Mouse (Mus musculus) limb, embryonic 12.5 days (tissue): ENCODE results near the gene Pard3. TPM values are rescaled to one million over a fixed set of nuclear protein-coding genes. Genes with fewer than 3 reads are reported as not detected.

Experiments used
- ATAC-seq: fragments of 200-750 bp; cut with Nextera tagmentation; 2 replicates; pipeline ENCODE4 v1.8.0; 2017; ENCODE audit warnings: low read depth, moderate TSS enrichment; ENCODE audit not compliant: insufficient number of reproducible peaks, insufficient read depth, low FRiP score, low TSS enrichment
- H3K27ac ChIP-seq: fragments of 300-500 bp; sonication (generic); 2 replicates; pipeline ENCODE4 v1.5.1; 2016; ENCODE audit warnings: mild to moderate bottlenecking, moderate library complexity
- H3K27me3 ChIP-seq: fragments of 300-500 bp; sonication (generic); 2 replicates; pipeline ENCODE4 v1.6.1; 2016; ENCODE audit warnings: mild to moderate bottlenecking, moderate library complexity
- H3K36me3 ChIP-seq: fragments of 300-500 bp; sonication (generic); 2 replicates; pipeline ENCODE4 v1.6.1; 2016; ENCODE audit warnings: mild to moderate bottlenecking, moderate library complexity
- H3K4me1 ChIP-seq: fragments of 300-500 bp; sonication (generic); replicated peaks from 2 replicates; pipeline ENCODE4 v1.6.1; 2016
- H3K4me2 ChIP-seq: fragments of 300-500 bp; sonication (generic); 2 replicates; pipeline ENCODE4 v1.6.1; 2016; ENCODE audit warnings: mild to moderate bottlenecking, moderate library complexity
- H3K4me3 ChIP-seq: fragments of 300-500 bp; sonication (generic); replicated peaks from 2 replicates; pipeline ENCODE4 v1.5.1; 2016; ENCODE audit warnings: mild to moderate bottlenecking
- H3K9ac ChIP-seq: fragments of 300-500 bp; sonication (generic); replicated peaks from 2 replicates; pipeline ENCODE4 v1.6.1; 2016; ENCODE audit warnings: mild to moderate bottlenecking, moderate library complexity
- H3K9me3 ChIP-seq: fragments of 300-500 bp; sonication (generic); 2 replicates; pipeline ENCODE4 v1.6.1; 2016; ENCODE audit warnings: mild to moderate bottlenecking, moderate library complexity
- WGBS: fragments of 180-500 bp; shearing (Covaris S2); methylation state at CpG from one replicate; pipeline ENCODE4 v1.1.7; 2016; 5-methylcytosine and 5-hydroxymethylcytosine counted together
- polyA plus RNA-seq: library from polyadenylated mRNA; unstranded; fragments of >200 nt; fragmentation: Nextera tagmentation; extraction: Ambion mirVana; gene quantifications from 2 replicates; pipeline ENCODE4 v1.2.1, GENCODE M21; 2016

Pard3 gene
- polyA plus RNA-seq, 1 experiment from 2014 or later: 50.6 TPM

DNA sequence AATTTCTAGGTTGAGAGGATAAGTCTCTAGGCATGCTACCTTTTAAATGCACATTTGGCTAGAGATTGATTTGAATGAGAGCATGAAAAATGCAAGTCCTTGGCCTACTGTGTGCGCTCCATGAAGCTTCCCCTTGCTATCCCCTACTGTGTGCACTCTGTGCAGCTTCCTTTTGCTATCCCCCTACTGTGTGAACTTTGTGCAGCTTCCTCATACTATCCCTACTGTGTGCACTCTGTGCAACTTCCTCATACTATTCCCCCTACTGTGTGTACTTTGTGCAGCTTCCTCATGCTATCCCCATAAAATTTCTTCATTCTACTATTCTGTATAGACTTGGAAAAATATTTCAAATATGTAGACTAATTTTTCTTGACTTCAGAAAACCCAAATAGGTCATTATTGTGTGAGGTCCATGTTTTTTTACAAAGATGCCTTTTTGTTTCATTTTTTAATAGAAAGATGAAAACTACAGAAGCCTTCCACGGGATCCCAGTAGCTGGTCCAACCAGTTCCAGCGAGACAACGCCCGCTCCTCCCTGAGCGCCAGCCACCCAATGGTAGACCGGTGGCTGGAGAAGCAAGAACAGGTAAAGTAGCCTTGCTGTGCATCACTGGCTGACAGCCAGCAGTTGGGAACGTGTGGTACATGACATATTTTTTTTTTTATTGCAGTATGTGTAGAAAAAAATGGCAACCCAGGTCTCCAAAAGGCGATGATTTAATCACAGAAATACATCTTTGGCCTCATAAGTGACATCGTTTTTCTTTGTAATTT is 260.1 kb downstream of the Pard3 start:
- 90% methylated on average over 10 of the region's 10 CpGs for WGBS

DNA sequence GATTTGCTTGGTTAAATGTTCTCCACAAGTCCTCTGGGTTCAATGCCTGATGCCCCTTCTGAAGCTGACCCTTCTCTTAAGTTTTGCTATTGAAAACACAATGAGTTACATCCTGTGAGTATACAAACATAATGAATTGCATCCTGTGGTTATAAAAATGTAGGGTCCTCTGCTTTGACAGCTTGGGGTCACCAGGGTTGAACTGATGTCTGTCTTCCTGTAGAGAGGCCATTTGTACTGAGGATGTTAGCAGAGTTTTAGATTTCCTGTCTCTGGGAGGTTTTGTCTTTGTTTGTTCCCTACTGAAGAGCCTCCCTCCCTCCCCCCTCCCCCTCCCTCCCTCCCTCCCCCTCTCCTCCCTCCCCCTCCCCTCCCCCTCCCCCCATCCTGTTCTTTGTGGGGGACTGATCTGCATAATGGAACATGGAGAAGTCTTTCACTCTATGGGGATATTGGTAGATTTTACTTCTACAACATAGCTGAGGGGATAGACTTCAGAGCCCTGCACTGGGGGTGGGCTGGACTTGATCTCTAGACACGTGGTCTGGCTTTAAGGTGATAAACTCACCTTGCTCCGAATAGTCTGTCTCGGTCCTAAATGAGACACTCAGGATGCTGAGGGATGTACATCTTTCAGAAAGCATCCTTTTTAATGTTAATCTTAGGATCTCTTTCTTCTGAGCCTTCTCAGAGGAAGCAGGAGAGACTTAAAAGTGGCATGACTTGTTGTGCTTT is 261.3 kb downstream of the Pard3 start:
- no peak overlapping the region for H3K9ac ChIP-seq
- no peak overlapping the region for H3K4me2 ChIP-seq
- no peak overlapping the region for H3K4me3 ChIP-seq
- no peaks in the 10 kb centered on the region for H3K27me3 ChIP-seq
- H3K36me3 ChIP-seq: 0 out of 2 replicates have a peak, but pooled peaks cover 2% of the 10 kb centered on the region
- ATAC-seq: no peak
- no peak overlapping the region for H3K27ac ChIP-seq
- no peaks in the 10 kb centered on the region for H3K9me3 ChIP-seq
- H3K4me1 ChIP-seq: peaks cover 14% of the 10 kb centered on the region
- 39% methylated on average over 3 of the region's 3 CpGs for WGBS

More for the DNA sequence above, 260.1 kb downstream of the Pard3 start:
- H3K4me2 ChIP-seq: no peak overlapping the region
- no peak overlapping the region for H3K4me3 ChIP-seq
- H3K9me3 ChIP-seq: no peaks in the 10 kb centered on the region
- H3K27ac ChIP-seq: no peak overlapping the region
- H3K9ac ChIP-seq: no peak overlapping the region
- 0 out of 2 replicates have a peak, but pooled peaks cover 2% of the 10 kb centered on the region for H3K36me3 ChIP-seq
- ATAC-seq: no peak
- no peaks in the 10 kb centered on the region for H3K27me3 ChIP-seq
- peaks cover 13% of the 10 kb centered on the region for H3K4me1 ChIP-seq

DNA sequence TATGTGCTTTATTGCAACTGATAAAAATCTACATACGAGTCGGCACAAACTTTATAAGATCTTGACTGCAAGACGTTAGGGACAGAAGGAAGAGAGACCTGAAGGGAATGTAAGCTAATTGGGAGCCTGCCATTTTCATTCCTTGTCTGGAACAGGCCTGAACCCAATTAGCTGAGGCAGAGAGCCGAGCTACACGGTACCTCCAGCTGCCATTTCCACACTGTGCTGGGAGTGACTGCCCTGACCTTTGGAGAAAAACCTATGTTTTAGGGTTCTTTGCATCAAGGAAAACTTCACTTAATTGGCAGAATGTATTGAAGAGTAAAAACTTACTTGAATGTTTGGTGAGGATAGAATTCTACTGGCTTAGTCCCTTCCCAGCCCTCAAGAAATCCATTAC is 262.1 kb downstream of the Pard3 start:
- 0 out of 2 replicates have a peak overlapping the region, but pooled peaks have one; percentile 19 for H3K27ac ChIP-seq
- H3K4me2 ChIP-seq: no peak overlapping the region
- no peaks in the 10 kb centered on the region for H3K27me3 ChIP-seq
- peaks cover 21% of the 10 kb centered on the region for H3K4me1 ChIP-seq
- no peak overlapping the region for H3K9ac ChIP-seq
- no peaks in the 10 kb centered on the region for H3K9me3 ChIP-seq
- 0 out of 2 replicates have a peak, but pooled peaks cover 2% of the 10 kb centered on the region for H3K36me3 ChIP-seq
- 17% methylated on average over 5 of the region's 5 CpGs for WGBS
- ATAC-seq: no peak
- H3K4me3 ChIP-seq: no peak overlapping the region

DNA sequence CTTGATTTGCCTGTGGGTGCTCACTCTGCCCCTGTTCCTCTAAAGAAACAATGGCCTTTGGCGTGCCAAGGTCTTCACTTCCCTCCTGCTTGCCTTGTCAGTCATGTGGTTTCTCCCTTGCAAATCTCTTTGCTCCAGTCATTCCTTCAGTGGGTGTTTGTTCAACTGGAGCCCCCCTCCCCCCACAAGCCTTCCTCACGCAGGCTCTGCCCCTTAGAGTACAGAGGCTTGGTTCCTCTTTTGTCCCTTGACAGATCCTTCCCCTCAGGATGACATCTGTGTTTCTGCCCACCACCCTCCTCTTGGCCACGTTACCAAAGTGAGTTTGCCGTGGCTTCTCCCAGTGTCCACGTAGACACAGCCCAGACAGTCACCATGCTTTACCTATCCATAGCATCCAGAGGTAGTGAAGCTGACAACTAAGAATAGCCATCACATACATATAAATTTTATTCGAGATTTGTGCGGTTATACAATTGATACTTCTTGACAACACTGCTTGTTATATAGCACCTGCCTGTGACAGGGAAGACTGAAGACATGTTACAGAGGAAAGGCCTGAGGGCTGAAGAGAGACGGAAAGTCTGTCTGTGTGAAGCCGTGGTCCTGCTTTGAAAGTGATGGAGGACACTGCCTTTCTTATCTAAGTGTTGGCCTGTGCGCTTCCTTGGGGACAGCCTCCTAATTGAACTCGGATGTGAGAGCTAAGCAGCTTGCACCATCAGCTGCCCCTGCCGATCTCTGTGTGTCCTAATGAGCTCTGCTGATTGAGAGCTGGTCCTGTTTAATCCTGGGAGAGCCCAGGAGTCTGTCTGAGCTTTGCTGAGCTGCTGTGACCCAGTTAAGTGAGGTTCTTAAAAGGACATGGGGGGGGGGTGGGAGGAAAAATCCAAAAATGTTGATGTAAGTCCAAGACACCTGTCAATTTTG is 266.8 kb downstream of the Pard3 start:
- Histone ChIP-seq H3K9ac (no peak overlapping the region), H3K27me3 (no peaks in the 10 kb centered on the region), H3K4me2 (no peak overlapping the region), H3K4me3 (no peak overlapping the region), H3K36me3 (no peaks in the 10 kb centered on the region), H3K9me3 (no peaks in the 10 kb centered on the region), H3K27ac (no peak overlapping the region), H3K4me1 (peaks cover 24% of the 10 kb centered on the region)
- 48% methylated on average over 12 of the region's 12 CpGs for WGBS
- ATAC-seq: no peak

DNA sequence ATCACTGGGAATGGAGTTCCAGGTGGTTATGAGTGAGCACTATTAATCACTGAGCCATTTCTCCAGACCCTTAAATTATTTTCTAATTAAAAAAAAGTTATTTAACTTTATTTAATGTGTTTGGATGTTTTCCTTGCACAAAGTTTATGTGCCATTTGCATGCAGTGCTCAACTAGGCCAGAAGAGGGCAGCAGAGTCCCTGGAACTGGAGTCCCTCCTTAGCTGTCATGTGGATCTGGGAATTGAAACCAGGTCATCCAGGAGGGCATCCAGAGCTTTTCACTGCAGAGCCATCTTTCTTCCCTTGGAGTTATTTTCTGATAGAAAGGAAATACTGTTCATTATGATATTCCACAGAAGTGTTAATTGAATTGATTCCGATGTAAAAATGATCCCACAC is 268.1 kb downstream of the Pard3 start:
- Histone ChIP-seq H3K4me3 (no peak overlapping the region), H3K4me2 (no peak overlapping the region), H3K9ac (no peak overlapping the region), H3K27ac (no peak overlapping the region), H3K4me1 (peaks cover 15% of the 10 kb centered on the region), H3K27me3 (no peaks in the 10 kb centered on the region), H3K36me3 (no peaks in the 10 kb centered on the region), H3K9me3 (no peaks in the 10 kb centered on the region)
- ATAC-seq: no peak
- WGBS: 98% methylated on average over 1 of the region's 1 CpGs

DNA sequence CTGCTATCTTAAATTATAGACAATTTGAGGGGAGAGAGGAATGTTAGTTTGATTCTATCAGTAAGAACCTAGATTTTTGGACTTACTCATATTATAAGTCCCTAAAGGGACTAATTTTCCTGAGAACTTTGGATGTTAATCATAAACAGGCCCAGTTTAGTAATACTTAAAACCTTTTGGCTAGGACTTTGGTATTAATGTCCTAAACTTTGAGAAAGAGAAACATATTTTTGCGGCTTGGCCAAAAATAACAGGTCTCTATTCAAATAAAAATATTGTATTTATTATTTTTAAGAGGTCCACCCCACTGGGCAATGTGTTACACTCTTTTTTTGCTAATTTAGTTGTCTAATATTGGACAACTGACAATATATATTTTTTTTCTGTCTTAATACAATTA is 271.5 kb downstream of the Pard3 start:
- no peak overlapping the region for H3K4me2 ChIP-seq
- H3K4me3 ChIP-seq: no peak overlapping the region
- H3K9ac ChIP-seq: no peak overlapping the region
- 0 out of 2 replicates have a peak, but pooled peaks cover 3% of the 10 kb centered on the region for H3K36me3 ChIP-seq
- H3K27me3 ChIP-seq: no peaks in the 10 kb centered on the region
- no peaks in the 10 kb centered on the region for H3K9me3 ChIP-seq
- H3K4me1 ChIP-seq: peaks cover 18% of the 10 kb centered on the region
- no peak for ATAC-seq
- H3K27ac ChIP-seq: no peak overlapping the region
- 68% methylated on average over 1 of the region's 1 CpGs for WGBS

DNA sequence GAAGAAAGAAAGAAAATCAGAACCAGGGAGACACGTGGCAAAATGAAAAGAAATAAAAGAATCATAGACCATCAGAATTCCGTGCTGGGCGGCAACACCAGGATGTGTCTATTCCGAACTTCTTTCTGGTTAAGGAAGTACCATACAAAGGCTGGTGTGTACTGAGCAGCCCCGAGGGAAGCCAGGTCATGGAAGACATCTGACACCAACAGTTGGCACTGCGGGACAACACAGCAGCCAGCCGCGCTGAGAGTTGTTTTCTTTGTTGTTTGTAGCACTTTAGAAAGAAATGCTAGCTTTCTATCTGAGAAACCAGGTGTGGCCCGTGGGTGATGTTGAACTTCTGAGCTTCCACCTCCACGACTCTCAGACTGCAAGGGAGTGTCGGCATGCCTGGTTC is 274.5 kb downstream of the Pard3 start:
- H3K4me3 ChIP-seq: no peak overlapping the region
- no peaks in the 10 kb centered on the region for H3K9me3 ChIP-seq
- H3K27ac ChIP-seq: no peak overlapping the region
- no peaks in the 10 kb centered on the region for H3K27me3 ChIP-seq
- 85% methylated on average over 11 of the region's 11 CpGs for WGBS
- no peak overlapping the region for H3K9ac ChIP-seq
- no peak for ATAC-seq
- 0 out of 2 replicates have a peak, but pooled peaks cover 3% of the 10 kb centered on the region for H3K36me3 ChIP-seq
- H3K4me2 ChIP-seq: no peak overlapping the region
- 0 out of 2 replicates have a peak, but pooled peaks cover 18% of the 10 kb centered on the region for H3K4me1 ChIP-seq

DNA sequence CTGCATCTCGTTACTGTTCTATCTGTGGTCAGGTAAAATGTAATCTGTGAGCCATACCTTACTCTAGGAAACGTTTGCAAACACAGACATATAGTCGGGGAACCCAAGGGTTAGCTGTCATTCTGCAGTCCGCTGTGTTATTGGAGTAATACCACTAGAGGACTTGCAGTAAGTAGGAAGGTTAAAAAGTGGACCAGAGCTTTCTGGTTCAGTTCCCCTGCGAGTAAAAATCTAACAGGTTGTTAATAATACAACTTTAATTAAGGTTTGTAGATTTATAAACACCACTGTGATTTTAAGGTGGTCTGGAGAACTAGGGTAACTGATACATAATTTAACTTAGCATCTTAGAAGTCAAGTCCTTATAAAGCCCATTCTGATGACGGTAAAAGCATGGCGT is 277.4 kb downstream of the Pard3 start:
- Histone ChIP-seq H3K4me3 (no peak overlapping the region), H3K27ac (no peak overlapping the region), H3K4me1 (0 out of 2 replicates have a peak, but pooled peaks cover 14% of the 10 kb centered on the region), H3K27me3 (no peaks in the 10 kb centered on the region), H3K4me2 (no peak overlapping the region), H3K9ac (no peak overlapping the region), H3K9me3 (no peaks in the 10 kb centered on the region), H3K36me3 (0 out of 2 replicates have a peak, but pooled peaks cover 3% of the 10 kb centered on the region)
- no peak for ATAC-seq
- WGBS: 85% methylated on average over 7 of the region's 7 CpGs

DNA sequence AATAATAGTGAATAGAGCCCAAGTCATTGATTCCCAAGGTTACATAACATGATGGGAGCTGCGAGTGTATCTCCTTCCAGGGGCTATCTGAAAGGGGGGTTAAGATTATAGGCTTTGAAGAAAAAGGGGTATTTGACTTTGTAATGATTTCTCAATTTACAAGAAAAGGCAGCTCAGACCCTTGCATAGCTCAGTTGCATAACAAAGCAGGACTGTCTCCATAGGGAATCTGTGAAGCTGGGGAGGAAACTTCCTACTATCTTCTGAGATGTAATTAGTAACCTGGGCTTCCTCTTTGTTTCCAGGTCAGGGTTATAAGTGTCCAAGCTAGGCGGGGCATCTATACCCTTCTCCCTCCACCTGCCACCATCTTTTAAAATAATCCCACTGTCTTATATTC is 279.4 kb downstream of the Pard3 start:
- ATAC-seq: no peak
- Histone ChIP-seq H3K9ac (no peak overlapping the region), H3K36me3 (0 out of 2 replicates have a peak, but pooled peaks cover 3% of the 10 kb centered on the region), H3K27me3 (no peaks in the 10 kb centered on the region), H3K27ac (no peak overlapping the region), H3K4me1 (0 out of 2 replicates have a peak, but pooled peaks cover 10% of the 10 kb centered on the region), H3K4me3 (no peak overlapping the region), H3K9me3 (no peaks in the 10 kb centered on the region), H3K4me2 (no peak overlapping the region)
- WGBS: 76% methylated on average over 2 of the region's 2 CpGs

DNA sequence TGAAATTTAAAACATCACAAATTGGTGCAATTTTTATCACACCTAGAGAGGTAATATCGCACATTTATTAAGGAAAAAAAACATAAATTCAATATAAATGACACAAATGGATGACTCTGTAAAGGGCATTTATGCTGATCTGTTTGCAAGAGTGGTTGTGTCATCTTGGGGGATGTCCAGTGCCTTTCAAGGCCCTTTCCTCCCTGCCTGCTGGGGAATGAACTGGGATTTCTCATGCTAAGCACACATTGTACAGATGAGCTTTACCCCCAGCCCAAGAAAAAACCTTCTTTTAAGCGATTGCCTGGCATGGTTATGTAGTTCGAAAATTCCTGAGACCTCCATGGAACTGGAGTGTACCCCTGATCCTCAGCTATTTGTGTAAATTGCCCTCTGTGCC is 280.7 kb downstream of the Pard3 start:
- H3K27me3 ChIP-seq: no peaks in the 10 kb centered on the region
- no peak for ATAC-seq
- no peak overlapping the region for H3K4me2 ChIP-seq
- 0 out of 2 replicates have a peak, but pooled peaks cover 6% of the 10 kb centered on the region for H3K4me1 ChIP-seq
- H3K4me3 ChIP-seq: no peak overlapping the region
- H3K9ac ChIP-seq: no peak overlapping the region
- WGBS: 76% methylated on average over 3 of the region's 3 CpGs
- H3K27ac ChIP-seq: no peak overlapping the region
- no peaks in the 10 kb centered on the region for H3K36me3 ChIP-seq
- no peaks in the 10 kb centered on the region for H3K9me3 ChIP-seq
